Mouse (Mus musculus) cerebellum, postnatal 25 days (tissue): ENCODE data around the gene Slc24a3.
A peak's percentile ranks its signal among the peaks of the same experiment; 100 is the strongest.

Experiments
- DNase-seq, 2 experiments: peaks; one replicate each; pipeline ENCODE4 v3.0.0; 2021; ENCODE audit warnings: mixed read lengths in 2 of 2

The Slc24a3 gene

GRCm38 (mm10) chr2:145288501-145288900 is 120.9 kb downstream of the Slc24a3 start:
- DNase-seq = no peak

GRCm38 (mm10) chr2:145291473-145291872 is 123.9 kb downstream of the Slc24a3 start:
- no peak for DNase-seq

- DNase-seq = no peak
Measured at GRCm38 (mm10) chr2:145292196-145292595, 124.6 kb downstream of the Slc24a3 start.

GRCm38 (mm10) chr2:145292816-145293215 is 125.3 kb downstream of the Slc24a3 start:
- DNase-seq = no peak

- DNase-seq = no peak
Measured at GRCm38 (mm10) chr2:145296906-145297305, 129.4 kb downstream of the Slc24a3 start.

- DNase-seq = peak; percentile 16 to 22
Measured at GRCm38 (mm10) chr2:145299914-145300699, 132.6 kb downstream of the Slc24a3 start.

GRCm38 (mm10) chr2:145307231-145307883 is 139.8 kb downstream of the Slc24a3 start:
- no peak for DNase-seq

- no peak for DNase-seq
Measured at GRCm38 (mm10) chr2:145318916-145319315, 151.4 kb downstream of the Slc24a3 start.

- DNase-seq = no peak
Measured at GRCm38 (mm10) chr2:145321287-145321686, 153.7 kb downstream of the Slc24a3 start.

- no peak for DNase-seq
Measured at GRCm38 (mm10) chr2:145321755-145322154, 154.2 kb downstream of the Slc24a3 start.

- DNase-seq = no peak
Measured at GRCm38 (mm10) chr2:145324477-145324876, 156.9 kb downstream of the Slc24a3 start.

GRCm38 (mm10) chr2:145325852-145326251 is 158.3 kb downstream of the Slc24a3 start:
- peak; percentile 18 to 29 for DNase-seq

GRCm38 (mm10) chr2:145326544-145326943 is 159.0 kb downstream of the Slc24a3 start:
- no peak for DNase-seq

GRCm38 (mm10) chr2:145329756-145330155 is 162.2 kb downstream of the Slc24a3 start:
- DNase-seq = no peak

GRCm38 (mm10) chr2:145331525-145331924 is 164.0 kb downstream of the Slc24a3 start:
- DNase-seq = no peak

- DNase-seq = no peak
Measured at GRCm38 (mm10) chr2:145333466-145333865, 165.9 kb downstream of the Slc24a3 start.

- peak; percentile 37 to 53 for DNase-seq
Measured at GRCm38 (mm10) chr2:145336406-145336805, 168.9 kb downstream of the Slc24a3 start.

GRCm38 (mm10) chr2:145340816-145341215 is 173.3 kb downstream of the Slc24a3 start:
- DNase-seq = peak; percentile 67 to 74

GRCm38 (mm10) chr2:145342956-145343355 is 175.4 kb downstream of the Slc24a3 start:
- no peak for DNase-seq

GRCm38 (mm10) chr2:145344521-145344920 is 177.0 kb downstream of the Slc24a3 start:
- DNase-seq = no peak

GRCm38 (mm10) chr2:145353801-145354200 is 186.2 kb downstream of the Slc24a3 start:
- peak in 1 of 2 experiments; percentile 38 for DNase-seq

- DNase-seq = peak; percentile 66 to 72
Measured at GRCm38 (mm10) chr2:145358236-145358942, 190.8 kb downstream of the Slc24a3 start.

GRCm38 (mm10) chr2:145363604-145364003 is 196.1 kb downstream of the Slc24a3 start:
- peak in 1 of 2 experiments; percentile 55 for DNase-seq
